Mouse (Mus musculus) heart, adult 18-20 months (tissue): ENCODE results near the gene Efcab6. TPM values are rescaled to one million over a fixed set of nuclear protein-coding genes. Genes with fewer than 3 reads are reported as not detected.

Experiments used
- DNase-seq, 2 experiments: peaks; one replicate each; pipeline ENCODE4 v3.0.0; 2021 to 2022; ENCODE audit warnings: mixed read lengths in 1 of 2
- total RNA-seq, 2 experiments: library from RNA; stranded (reverse); gene quantifications; 2 replicates each; pipeline ENCODE4 v1.2.3; 2021

The Efcab6 gene
- total RNA-seq, 2 experiments from 2014 or later = 0.08 TPM; not detected in 1

- DNase-seq = no peak
These were observed 187.3 kb downstream of the Efcab6 start for GRCm38 (mm10) chr15:83877898-83878297.

- DNase-seq = no peak
These were observed 187.9 kb downstream of the Efcab6 start for GRCm38 (mm10) chr15:83877155-83877866.

GRCm38 (mm10) chr15:83870936-83871335, 194.2 kb downstream of the Efcab6 start:
- no peak for DNase-seq

GRCm38 (mm10) chr15:83865626-83866025, 199.6 kb downstream of the Efcab6 start:
- no peak for DNase-seq

GRCm38 (mm10) chr15:83857129-83857528, 208.1 kb downstream of the Efcab6 start:
- DNase-seq = peak; percentile 50 to 85

DNA sequence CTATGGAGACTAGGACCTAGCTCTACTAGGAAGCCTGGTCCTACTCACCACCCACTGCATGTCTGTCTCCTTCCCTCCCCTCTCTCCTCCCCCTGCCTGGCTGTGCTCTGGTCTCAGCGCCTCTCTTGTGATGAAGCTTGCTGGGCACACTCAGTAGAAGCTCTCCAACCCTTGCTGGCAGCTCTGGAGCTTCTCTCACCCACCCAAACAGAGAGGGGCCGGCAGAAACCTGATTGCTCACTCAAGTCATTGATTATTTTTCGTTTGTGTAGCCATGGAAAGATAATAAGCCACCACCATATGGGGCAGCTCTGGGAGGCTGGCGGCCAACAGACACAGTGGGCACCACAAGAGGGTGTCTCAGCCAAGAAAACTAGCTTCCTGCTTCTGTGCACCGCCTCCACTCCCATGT, 211.8 kb downstream of the Efcab6 start:
- no peak for DNase-seq

DNA sequence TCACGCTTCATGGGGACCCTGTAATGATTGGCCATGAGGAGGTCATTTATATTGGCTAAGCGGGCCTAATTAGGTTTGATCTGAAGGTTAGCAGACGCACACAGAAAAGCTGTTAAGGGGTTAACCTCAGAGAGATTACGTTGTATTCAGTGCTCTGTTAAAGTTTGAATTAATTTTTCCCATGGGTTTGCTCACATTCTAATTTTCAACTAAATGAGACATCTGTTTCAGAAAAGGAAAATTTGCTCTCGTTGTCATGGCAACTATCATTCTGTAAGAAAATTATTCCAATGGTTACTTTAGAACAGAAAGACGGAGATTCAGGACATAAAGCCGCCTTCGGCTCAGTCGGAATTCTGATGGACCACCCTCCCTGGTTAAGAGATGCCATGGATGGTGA, 217.0 kb downstream of the Efcab6 start:
- no peak for DNase-seq

DNA sequence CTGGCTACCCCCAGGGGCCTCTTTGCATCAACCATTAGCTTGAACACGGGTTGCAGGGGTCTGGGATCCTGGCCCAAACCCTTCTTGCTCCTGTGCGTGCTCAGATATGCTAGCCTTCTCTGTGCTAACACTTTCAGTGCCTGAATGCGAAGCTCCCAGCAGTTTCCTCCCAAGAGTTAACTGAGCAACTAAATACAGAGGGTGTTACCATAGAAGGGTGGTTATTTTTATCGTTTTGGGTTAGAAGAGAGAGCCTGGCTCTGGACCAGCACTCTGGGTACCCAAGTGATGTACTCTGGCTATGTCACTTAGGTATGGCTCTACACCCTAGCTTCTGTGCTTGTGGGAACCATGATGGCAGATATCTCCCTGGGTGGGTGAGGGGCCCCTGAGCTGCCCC, 217.7 kb downstream of the Efcab6 start:
- DNase-seq = no peak

GRCm38 (mm10) chr15:83846592-83846991, 218.6 kb downstream of the Efcab6 start:
- no peak for DNase-seq

GRCm38 (mm10) chr15:83845734-83846133, 219.4 kb downstream of the Efcab6 start:
- DNase-seq = no peak

GRCm38 (mm10) chr15:83842915-83843789, 222.0 kb downstream of the Efcab6 start:
- no peak for DNase-seq

- no peak for DNase-seq
These were observed 222.8 kb downstream of the Efcab6 start for GRCm38 (mm10) chr15:83842419-83842818.

- DNase-seq = no peak
These were observed 224.0 kb downstream of the Efcab6 start for GRCm38 (mm10) chr15:83840950-83841719.

DNA sequence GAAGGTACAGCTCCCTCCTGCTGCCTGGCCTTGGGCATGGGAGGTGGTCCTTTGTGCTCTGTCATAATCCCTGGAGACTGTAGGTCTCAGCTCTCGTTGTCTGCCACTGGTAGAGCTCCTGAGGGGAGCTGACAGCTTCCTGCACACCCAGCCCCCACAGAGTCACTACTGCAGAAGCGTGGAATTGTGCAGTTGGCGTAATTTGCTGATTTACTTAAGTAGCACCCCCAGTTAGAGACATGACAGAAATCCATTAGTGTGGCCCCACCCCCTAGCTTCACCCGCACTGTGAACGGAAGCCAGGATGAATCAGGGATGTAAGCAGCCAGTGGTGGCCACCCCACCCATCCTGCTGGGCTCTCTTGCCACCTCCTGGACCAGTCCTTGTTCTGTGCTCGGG, 232.9 kb downstream of the Efcab6 start:
- DNase-seq = no peak

DNA sequence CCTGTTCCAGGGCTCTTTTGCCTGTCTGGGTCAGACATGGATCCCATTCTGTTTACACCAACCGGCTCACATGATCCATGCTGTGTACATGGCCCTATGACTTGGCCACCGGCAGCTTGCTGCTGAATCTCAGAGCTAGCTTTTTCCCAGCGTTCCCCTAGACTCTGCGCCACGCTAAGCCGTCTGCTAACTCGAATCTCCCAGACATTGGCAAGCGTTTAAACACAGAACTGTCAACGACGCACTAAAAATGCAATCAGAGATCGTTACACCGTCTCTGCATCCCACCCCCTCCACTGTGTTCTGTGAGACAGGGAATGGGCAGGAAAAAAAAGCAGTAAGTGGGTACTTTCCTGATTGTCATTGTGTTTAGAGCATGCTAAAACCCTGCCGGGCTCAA, 236.0 kb downstream of the Efcab6 start:
- no peak for DNase-seq

GRCm38 (mm10) chr15:83828011-83828410, 237.2 kb downstream of the Efcab6 start:
- no peak for DNase-seq

Other genes with a start within 250 kb of the Efcab6 start
- under 1 TPM in 1 of 2 experiments, not detected in 1; 0.10 TPM for gene Sult4a1, start 40.4 kb upstream of the Efcab6 start, total RNA-seq
- not detected for gene Pnpla5, start 57.8 kb upstream of the Efcab6 start, total RNA-seq
- 1 to 10 TPM; 2.6 to 8.8 TPM for gene Pnpla3, start 102.5 kb upstream of the Efcab6 start, total RNA-seq
- 100 to 1,000 TPM; 299 to 313 TPM for gene Samm50, start 126.9 kb upstream of the Efcab6 start, total RNA-seq
- 100 to 1,000 TPM in 1 of 2 experiments, 10 to 100 TPM in 1; 89.9 to 103 TPM for gene Parvb, start 166.7 kb upstream of the Efcab6 start, total RNA-seq